Mouse (Mus musculus): ENCODE data around the gene Entpd1. TPM values are rescaled to one million over a fixed set of nuclear protein-coding genes. Genes with fewer than 3 reads are reported as not detected.

The Entpd1 gene
- polyA plus RNA-seq, 1 experiment from 2014 or later: 8.6 TPM

GRCm38 (mm10) chr19:40678532-40679307, 66.6 kb downstream of the Entpd1 start:
- 66% methylated on average over 17 of the region's 17 CpGs for WGBS
- H3K9ac ChIP-seq (replicated peaks): no peak overlapping the region
- H3K9me3 ChIP-seq: no peaks in the 10 kb centered on the region
- H3K27me3 ChIP-seq: no peaks in the 10 kb centered on the region
- H3K36me3 ChIP-seq: no peaks in the 10 kb centered on the region
- H3K4me2 ChIP-seq (replicated peaks): no peak overlapping the region
- H3K27ac ChIP-seq (replicated peaks): no peak overlapping the region
- ATAC-seq (replicated peaks): no peak
- no peak overlapping the region for H3K4me3 ChIP-seq
- H3K4me1 ChIP-seq: no peaks in the 10 kb centered on the region

DNA sequence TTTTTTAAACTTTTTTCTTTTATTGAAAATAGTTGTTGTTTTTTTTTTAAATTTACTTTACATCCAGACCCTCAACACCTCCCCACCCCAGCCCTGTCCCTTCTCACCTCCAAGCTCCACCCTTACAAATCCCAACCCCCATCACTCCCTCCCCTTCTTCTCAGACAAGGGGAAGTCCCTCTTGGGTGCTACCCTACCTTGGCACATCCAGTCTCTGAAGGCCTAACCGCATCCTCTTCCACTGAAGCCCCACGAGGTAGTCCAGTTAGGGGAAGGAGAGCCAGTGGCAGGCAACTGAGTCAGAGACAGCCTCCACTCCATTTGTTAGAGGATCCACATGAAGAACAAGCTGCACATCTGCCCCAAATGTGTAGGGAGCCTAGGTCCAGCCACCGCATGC, 67.5 kb downstream of the Entpd1 start:
- Histone ChIP-seq H3K9me3 (no peaks in the 10 kb centered on the region), H3K4me1 (no peaks in the 10 kb centered on the region), H3K4me2 (replicated peaks) (no peak overlapping the region), H3K4me3 (no peak overlapping the region), H3K9ac (replicated peaks) (no peak overlapping the region), H3K27ac (replicated peaks) (no peak overlapping the region), H3K36me3 (no peaks in the 10 kb centered on the region), H3K27me3 (no peaks in the 10 kb centered on the region)
- WGBS: 96% methylated on average over 3 of the region's 3 CpGs
- no peak for ATAC-seq (replicated peaks)

GRCm38 (mm10) chr19:40684124-40684523, 72.0 kb downstream of the Entpd1 start:
- no peak overlapping the region for H3K4me2 ChIP-seq (replicated peaks)
- no peaks in the 10 kb centered on the region for H3K36me3 ChIP-seq
- no peak overlapping the region for H3K27ac ChIP-seq (replicated peaks)
- H3K4me1 ChIP-seq: no peaks in the 10 kb centered on the region
- no peak for ATAC-seq (replicated peaks)
- H3K9me3 ChIP-seq: no peaks in the 10 kb centered on the region
- no peak overlapping the region for H3K9ac ChIP-seq (replicated peaks)
- no peak overlapping the region for H3K4me3 ChIP-seq
- 88% methylated on average over 1 of the region's 1 CpGs for WGBS
- no peaks in the 10 kb centered on the region for H3K27me3 ChIP-seq

DNA sequence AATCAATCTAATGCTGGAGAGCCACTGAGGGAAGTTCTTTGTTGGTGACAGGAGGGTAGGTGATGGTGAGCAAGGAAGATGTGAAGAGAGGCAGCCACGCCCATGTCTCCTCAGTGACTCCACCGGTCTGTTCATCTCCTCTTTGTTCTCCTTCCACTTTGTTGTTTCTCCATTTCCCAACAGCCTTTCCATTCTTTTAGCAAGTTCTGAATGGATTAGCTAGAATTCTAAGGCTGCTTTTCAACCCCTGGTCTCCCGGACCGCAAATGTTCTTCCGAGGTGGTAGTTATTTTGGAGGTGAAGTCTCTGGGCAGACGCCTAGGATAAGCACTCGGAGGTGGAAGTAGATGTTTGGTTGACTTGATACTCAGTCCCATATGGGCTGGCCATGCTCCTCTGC, 72.4 kb downstream of the Entpd1 start:
- Histone ChIP-seq H3K27me3 (no peaks in the 10 kb centered on the region), H3K9me3 (no peaks in the 10 kb centered on the region), H3K4me3 (no peak overlapping the region), H3K36me3 (no peaks in the 10 kb centered on the region), H3K9ac (replicated peaks) (no peak overlapping the region), H3K4me2 (replicated peaks) (no peak overlapping the region), H3K4me1 (no peaks in the 10 kb centered on the region), H3K27ac (replicated peaks) (no peak overlapping the region)
- 86% methylated on average over 7 of the region's 7 CpGs for WGBS
- no peak for ATAC-seq (replicated peaks)

- no peak overlapping the region for H3K4me2 ChIP-seq (replicated peaks)
- H3K9me3 ChIP-seq: no peaks in the 10 kb centered on the region
- WGBS: 80% methylated on average over 4 of the region's 4 CpGs
- no peak overlapping the region for H3K9ac ChIP-seq (replicated peaks)
- H3K36me3 ChIP-seq: no peaks in the 10 kb centered on the region
- H3K27ac ChIP-seq (replicated peaks): no peak overlapping the region
- no peaks in the 10 kb centered on the region for H3K27me3 ChIP-seq
- ATAC-seq (replicated peaks): no peak
- H3K4me1 ChIP-seq: no peaks in the 10 kb centered on the region
- H3K4me3 ChIP-seq: no peak overlapping the region
Observed at GRCm38 (mm10) chr19:40687291-40687927, 75.2 kb downstream of the Entpd1 start.

- ATAC-seq (replicated peaks): no peak
- Histone ChIP-seq H3K27ac (replicated peaks) (no peak overlapping the region), H3K4me1 (no peaks in the 10 kb centered on the region), H3K36me3 (no peaks in the 10 kb centered on the region), H3K9ac (replicated peaks) (no peak overlapping the region), H3K9me3 (no peaks in the 10 kb centered on the region), H3K4me2 (replicated peaks) (no peak overlapping the region), H3K4me3 (no peak overlapping the region), H3K27me3 (no peaks in the 10 kb centered on the region)
- 86% methylated on average over 7 of the region's 7 CpGs for WGBS
Observed at GRCm38 (mm10) chr19:40693201-40693600, 81.0 kb downstream of the Entpd1 start.

DNA sequence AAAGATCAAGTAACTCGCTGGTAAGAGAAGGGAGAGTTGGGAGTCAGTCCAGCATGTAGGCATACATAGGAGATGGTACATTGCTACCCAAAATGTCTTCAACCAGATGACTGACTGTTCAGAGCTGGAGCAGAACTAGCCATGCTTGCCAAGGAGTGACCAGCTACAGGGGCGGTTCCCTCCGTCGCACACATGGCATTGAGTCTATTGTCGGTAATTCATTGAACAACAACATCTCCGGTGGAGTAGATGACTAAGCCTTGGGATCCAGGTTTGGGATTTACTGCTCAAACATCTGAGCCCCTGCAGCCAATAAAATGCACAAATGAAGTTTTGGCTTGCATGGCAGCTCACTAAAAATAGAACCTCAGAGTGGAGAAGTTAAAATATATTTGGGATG, 84.0 kb downstream of the Entpd1 start:
- Histone ChIP-seq H3K9me3 (no peaks in the 10 kb centered on the region), H3K27me3 (no peaks in the 10 kb centered on the region), H3K4me3 (no peak overlapping the region), H3K36me3 (no peaks in the 10 kb centered on the region), H3K4me1 (peaks cover 3% of the 10 kb centered on the region; the same call in 1 of the 2 replicates), H3K4me2 (replicated peaks) (no peak overlapping the region), H3K27ac (replicated peaks) (no peak overlapping the region), H3K9ac (replicated peaks) (no peak overlapping the region)
- ATAC-seq (replicated peaks): no peak
- 82% methylated on average over 6 of the region's 6 CpGs for WGBS

GRCm38 (mm10) chr19:40698103-40698853, 86.1 kb downstream of the Entpd1 start:
- no peak overlapping the region for H3K9ac ChIP-seq (replicated peaks)
- no peaks in the 10 kb centered on the region for H3K36me3 ChIP-seq
- no peak for ATAC-seq (replicated peaks)
- no peak overlapping the region for H3K27ac ChIP-seq (replicated peaks)
- 84% methylated on average over 13 of the region's 13 CpGs for WGBS
- H3K4me3 ChIP-seq: no peak overlapping the region
- no peak overlapping the region for H3K4me2 ChIP-seq (replicated peaks)
- no peaks in the 10 kb centered on the region for H3K9me3 ChIP-seq
- peaks cover 10% of the 10 kb centered on the region; the same call in 1 of the 2 replicates for H3K4me1 ChIP-seq
- no peaks in the 10 kb centered on the region for H3K27me3 ChIP-seq

DNA sequence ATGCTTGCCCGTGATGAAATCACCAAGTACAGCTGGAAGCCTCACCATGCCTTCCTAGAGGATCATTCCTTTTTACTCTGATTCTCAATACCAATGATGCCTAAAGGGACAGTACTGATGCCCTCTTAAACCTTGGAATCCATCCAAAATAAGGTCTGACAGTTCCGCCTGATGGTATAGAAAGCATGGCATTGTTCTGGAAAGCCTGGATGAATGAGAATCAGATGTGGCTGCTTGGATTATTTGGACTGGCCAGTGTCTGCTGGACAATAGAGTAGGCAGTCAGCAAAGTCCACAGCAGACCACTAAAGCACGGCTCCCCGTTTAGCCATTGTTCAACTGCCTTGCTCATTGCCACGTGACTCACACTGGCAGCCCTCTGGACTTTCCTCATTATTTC, 87.7 kb downstream of the Entpd1 start:
- Histone ChIP-seq H3K27ac (replicated peaks) (no peak overlapping the region), H3K9ac (replicated peaks) (no peak overlapping the region), H3K4me1 (peaks cover 10% of the 10 kb centered on the region; the same call in 1 of the 2 replicates), H3K27me3 (no peaks in the 10 kb centered on the region), H3K4me2 (replicated peaks) (no peak overlapping the region), H3K4me3 (no peak overlapping the region), H3K36me3 (no peaks in the 10 kb centered on the region), H3K9me3 (no peaks in the 10 kb centered on the region)
- ATAC-seq (replicated peaks): no peak
- WGBS: 30% methylated on average over 5 of the region's 5 CpGs

DNA sequence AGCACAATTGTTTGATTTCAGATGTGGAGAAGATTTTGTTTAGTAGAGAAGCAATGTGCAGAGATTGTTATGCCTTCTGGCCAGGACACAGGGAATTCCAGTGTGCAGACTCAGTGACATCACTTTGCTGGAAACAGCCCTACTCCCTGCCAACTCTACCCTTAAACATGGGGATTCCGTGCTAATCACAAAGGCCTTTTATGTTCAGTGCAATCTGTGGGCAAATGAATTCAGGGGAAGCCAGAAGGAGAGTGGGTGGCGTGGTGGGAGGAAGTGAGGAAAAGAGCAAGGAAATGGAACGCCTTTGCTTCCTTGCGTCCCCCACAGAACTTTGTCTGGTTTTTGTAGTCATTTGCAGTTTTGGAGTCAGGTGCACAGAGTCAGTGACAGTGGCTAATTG, 90.2 kb downstream of the Entpd1 start:
- peaks cover 10% of the 10 kb centered on the region; the same call in 1 of the 2 replicates for H3K4me1 ChIP-seq
- WGBS: 32% methylated on average over 4 of the region's 4 CpGs
- ATAC-seq (replicated peaks): 0 out of 2 replicates have a peak, but pooled peaks have one; percentile 48
- no peaks in the 10 kb centered on the region for H3K9me3 ChIP-seq
- H3K36me3 ChIP-seq: no peaks in the 10 kb centered on the region
- H3K9ac ChIP-seq (replicated peaks): no peak overlapping the region
- no peak overlapping the region for H3K4me2 ChIP-seq (replicated peaks)
- no peaks in the 10 kb centered on the region for H3K27me3 ChIP-seq
- no peak overlapping the region for H3K27ac ChIP-seq (replicated peaks)
- H3K4me3 ChIP-seq: no peak overlapping the region

DNA sequence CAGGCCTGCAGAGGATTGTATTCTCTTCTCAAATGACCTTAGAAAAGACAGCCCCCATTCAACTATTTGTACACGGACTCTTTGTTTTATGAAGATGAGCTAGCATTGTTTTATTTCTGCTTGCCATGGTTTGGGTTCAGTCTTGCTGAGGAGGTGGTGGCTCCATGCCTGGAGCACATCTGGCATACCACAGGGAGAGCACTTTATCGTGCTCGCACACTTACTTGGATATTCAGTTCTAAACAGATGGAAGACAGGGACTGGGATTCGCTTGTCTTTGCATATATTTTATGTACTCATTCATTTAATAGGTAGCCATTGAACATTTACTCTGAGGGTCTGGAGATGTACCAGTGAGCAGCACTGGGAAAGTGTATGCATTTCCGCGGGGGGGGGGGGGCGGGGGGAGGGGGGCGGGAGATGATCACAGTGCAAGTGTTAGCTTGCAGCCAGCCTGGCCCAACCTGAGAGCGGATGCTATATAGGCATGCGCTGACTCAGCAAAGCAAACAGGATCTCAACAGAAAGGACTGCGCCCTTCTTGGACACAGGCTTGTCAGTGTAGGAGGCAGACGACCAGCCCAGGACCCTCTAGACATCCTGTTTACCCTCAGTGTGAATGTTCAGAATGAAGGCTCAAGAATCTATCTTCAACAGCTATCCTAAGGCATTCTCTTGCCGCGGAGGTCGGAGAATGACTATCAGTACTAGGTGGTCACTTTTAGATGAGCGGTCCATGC, 100.9 kb downstream of the Entpd1 start:
- Histone ChIP-seq H3K4me1 (no peaks in the 10 kb centered on the region), H3K27ac (replicated peaks) (0 out of 2 replicates have a peak overlapping the region, but pooled peaks have one; percentile 54), H3K4me2 (replicated peaks) (no peak overlapping the region), H3K27me3 (no peaks in the 10 kb centered on the region), H3K9ac (replicated peaks) (no peak overlapping the region), H3K36me3 (no peaks in the 10 kb centered on the region), H3K9me3 (no peaks in the 10 kb centered on the region), H3K4me3 (no peak overlapping the region)
- no peak for ATAC-seq (replicated peaks)
- WGBS: 78% methylated on average over 16 of the region's 16 CpGs

DNA sequence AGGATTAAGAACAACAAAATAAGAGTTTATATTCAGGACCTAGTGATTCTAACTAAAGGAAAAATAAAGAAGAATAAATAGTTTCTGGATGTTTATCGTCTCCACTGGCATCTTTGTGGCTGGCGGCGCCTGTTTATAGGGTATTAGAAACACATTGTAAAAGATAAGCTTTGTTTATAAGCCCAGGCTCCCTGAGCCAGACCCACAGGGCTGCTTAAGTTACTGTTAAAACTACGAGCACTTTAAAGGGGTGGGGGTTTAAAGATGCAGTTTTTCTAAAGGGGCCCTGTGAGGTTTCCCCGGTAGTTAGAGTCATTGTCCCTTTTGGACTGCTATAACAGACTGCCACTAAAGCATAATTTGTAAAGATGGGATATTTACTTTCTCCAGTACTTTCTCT, 102.5 kb downstream of the Entpd1 start:
- no peaks in the 10 kb centered on the region for H3K27me3 ChIP-seq
- WGBS: 69% methylated on average over 5 of the region's 5 CpGs
- no peak overlapping the region for H3K4me2 ChIP-seq (replicated peaks)
- H3K9me3 ChIP-seq: no peaks in the 10 kb centered on the region
- no peaks in the 10 kb centered on the region for H3K36me3 ChIP-seq
- no peak for ATAC-seq (replicated peaks)
- H3K9ac ChIP-seq (replicated peaks): no peak overlapping the region
- H3K4me1 ChIP-seq: no peaks in the 10 kb centered on the region
- H3K27ac ChIP-seq (replicated peaks): no peak overlapping the region
- no peak overlapping the region for H3K4me3 ChIP-seq
